Mouse (Mus musculus): ENCODE data around the gene Trim13.

DNA sequence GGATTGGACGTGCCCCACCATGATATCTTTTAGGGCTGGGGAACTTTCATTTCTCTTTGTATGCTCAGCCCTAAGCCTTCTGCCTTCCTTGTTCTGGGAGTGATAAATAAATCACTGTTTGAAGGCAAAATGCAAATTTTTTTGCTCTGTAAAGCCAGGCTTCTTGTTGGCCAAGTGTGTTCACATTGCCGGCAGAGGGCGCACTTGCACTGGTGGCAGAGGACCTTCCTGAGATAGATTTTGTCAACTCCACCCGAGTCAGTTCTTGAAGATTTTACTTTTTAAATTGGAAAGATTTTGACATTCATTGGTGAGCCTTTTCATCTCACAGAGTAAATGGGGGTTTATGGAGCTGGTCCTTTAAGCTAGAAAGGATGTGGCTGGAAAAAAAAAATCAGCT lies 26.7 kb upstream of the Trim13 start:
- TF ChIP-seq GATA1 (IDR thresholded peaks at IDR 0.05; ENCODE audit: borderline replicate concordance, low read length): no peak
- no peak for TF ChIP-seq FLI1 (IDR thresholded peaks at IDR 0.05; ENCODE audit: low read length)

Measured in megakaryocyte, embryonic 14.5 days (primary cell).